Mouse (Mus musculus) kidney, embryonic 15.5 days (tissue): Measurements from ENCODE around the gene Bod1. TPM values are rescaled to one million over a fixed set of nuclear protein-coding genes. Genes with fewer than 3 reads are reported as not detected.

Source experiments
- ATAC-seq: fragments of 200-750 bp; cut with Nextera tagmentation; replicated peaks from 2 replicates; pipeline ENCODE4 v1.8.0; 2017; ENCODE audit warnings: moderate TSS enrichment; ENCODE audit not compliant: low FRiP score
- H3K27ac ChIP-seq: fragments of 300-500 bp; sonication (generic); 2 replicates; pipeline ENCODE4 v1.5.1; 2015; ENCODE audit warnings: mild to moderate bottlenecking, inconsistent platforms
- H3K27me3 ChIP-seq: fragments of 300-500 bp; sonication (generic); 2 replicates; pipeline ENCODE4 v1.6.1; 2015; ENCODE audit warnings: inconsistent platforms
- H3K36me3 ChIP-seq: fragments of 300-500 bp; sonication (generic); 2 replicates; pipeline ENCODE4 v1.6.1; 2015; ENCODE audit warnings: inconsistent platforms
- H3K4me1 ChIP-seq: fragments of 300-500 bp; sonication (generic); 2 replicates; pipeline ENCODE4 v1.6.1; 2015; ENCODE audit warnings: inconsistent platforms
- H3K4me2 ChIP-seq: fragments of 300-500 bp; sonication (generic); 2 replicates; pipeline ENCODE4 v1.6.1; 2015; ENCODE audit warnings: moderate library complexity, mild to moderate bottlenecking, inconsistent platforms
- H3K4me3 ChIP-seq: fragments of 300-500 bp; sonication (generic); replicated peaks from 2 replicates; pipeline ENCODE4 v1.5.1; 2015; ENCODE audit warnings: mild to moderate bottlenecking, inconsistent platforms
- H3K9ac ChIP-seq: fragments of 300-500 bp; sonication (generic); 2 replicates; pipeline ENCODE4 v1.6.1; 2015; ENCODE audit warnings: mild to moderate bottlenecking, inconsistent platforms
- H3K9me3 ChIP-seq: fragments of 300-500 bp; sonication (generic); replicated peaks from 2 replicates; pipeline ENCODE4 v1.6.1; 2016; ENCODE audit warnings: inconsistent platforms
- WGBS: fragments of 180-500 bp; shearing (Covaris S2); methylation state at CpG from one replicate; pipeline ENCODE4 v1.1.7; 2015; ENCODE audit warnings: mixed read lengths; 5-methylcytosine and 5-hydroxymethylcytosine counted together
- polyA plus RNA-seq: library from polyadenylated mRNA; unstranded; fragments of >200 nt; fragmentation: Nextera tagmentation; extraction: Ambion mirVana; gene quantifications from 2 replicates; pipeline ENCODE4 v1.2.1, GENCODE M21; 2015

Gene Bod1
- 84.9 and 86.8 TPM in 2 replicates for polyA plus RNA-seq

GRCm38 (mm10) chr11:31671354-31672169 is at the start of gene Bod1:
Bod1 (minus strand) TSS chr11:31671885.
- Histone ChIP-seq H3K9me3 (no peaks in the 10 kb centered on the region), H3K36me3 (peaks cover 36% of the 10 kb centered on the region), H3K4me1 (peaks cover 13% of the 10 kb centered on the region), H3K4me3 (peak within 1 kb of the TSS; percentile 96), H3K27me3 (no peaks in the 10 kb centered on the region), H3K4me2 (peak within 1 kb of the TSS; percentile 68), H3K9ac (peak within 1 kb of the TSS; percentile 95), H3K27ac (peak within 1 kb of the TSS; percentile 52; the same call in 1 of the 2 replicates)
- WGBS = 0% methylated on average over 72 of the region's 76 CpGs
- ATAC-seq = peak; percentile 98

GRCm38 (mm10) chr11:31719090-31719489 is 47.4 kb upstream of the Bod1 start:
- Histone ChIP-seq H3K9me3 (no peaks in the 10 kb centered on the region), H3K27ac (no peak overlapping the region), H3K36me3 (no peaks in the 10 kb centered on the region), H3K27me3 (no peaks in the 10 kb centered on the region), H3K9ac (no peak overlapping the region), H3K4me1 (peaks cover 1% of the 10 kb centered on the region; the same call in 1 of the 2 replicates), H3K4me3 (no peak overlapping the region), H3K4me2 (no peak overlapping the region)
- no peak for ATAC-seq
- 91% methylated on average over 4 of the region's 4 CpGs for WGBS

GRCm38 (mm10) chr11:31717926-31718735 is 46.4 kb upstream of the Bod1 start:
- Histone ChIP-seq H3K27ac (no peak overlapping the region), H3K9ac (no peak overlapping the region), H3K36me3 (no peaks in the 10 kb centered on the region), H3K4me3 (no peak overlapping the region), H3K4me2 (no peak overlapping the region), H3K9me3 (no peaks in the 10 kb centered on the region), H3K27me3 (no peaks in the 10 kb centered on the region), H3K4me1 (peaks cover 11% of the 10 kb centered on the region)
- no peak for ATAC-seq
- WGBS = 55% methylated on average over 4 of the region's 4 CpGs

GRCm38 (mm10) chr11:31713641-31714121 is 42.0 kb upstream of the Bod1 start:
- ATAC-seq = peak; percentile 76

GRCm38 (mm10) chr11:31713116-31713515 is 41.4 kb upstream of the Bod1 start:
- 0 out of 2 replicates have a peak overlapping the region, but pooled peaks have one; percentile 18 for H3K27ac ChIP-seq
- no peaks in the 10 kb centered on the region for H3K36me3 ChIP-seq
- no peaks in the 10 kb centered on the region for H3K27me3 ChIP-seq
- H3K4me3 ChIP-seq = no peak overlapping the region
- ATAC-seq = no peak
- no peak overlapping the region for H3K4me2 ChIP-seq
- no peaks in the 10 kb centered on the region for H3K9me3 ChIP-seq
- H3K9ac ChIP-seq = no peak overlapping the region
- WGBS = 68% methylated on average over 8 of the region's 8 CpGs
- peaks cover 17% of the 10 kb centered on the region for H3K4me1 ChIP-seq

More at GRCm38 (mm10) chr11:31713641-31714121, 42.0 kb upstream of the Bod1 start:
- Histone ChIP-seq H3K27me3 (no peaks in the 10 kb centered on the region), H3K4me1 (peaks cover 17% of the 10 kb centered on the region), H3K4me2 (no peak overlapping the region), H3K27ac (0 out of 2 replicates have a peak overlapping the region, but pooled peaks have one; percentile 18), H3K9ac (no peak overlapping the region), H3K36me3 (no peaks in the 10 kb centered on the region), H3K4me3 (no peak overlapping the region), H3K9me3 (no peaks in the 10 kb centered on the region)
- 67% methylated on average over 6 of the region's 6 CpGs for WGBS

- H3K9ac ChIP-seq = no peak overlapping the region
- peaks cover 4% of the 10 kb centered on the region; the same call in 1 of the 2 replicates for H3K4me1 ChIP-seq
- no peak overlapping the region for H3K27ac ChIP-seq
- no peak overlapping the region for H3K4me2 ChIP-seq
- H3K9me3 ChIP-seq = peaks cover 4% of the 10 kb centered on the region; the same call in 1 of the 2 replicates
- ATAC-seq = no peak
- no peaks in the 10 kb centered on the region for H3K27me3 ChIP-seq
- no peak overlapping the region for H3K4me3 ChIP-seq
- H3K36me3 ChIP-seq = no peaks in the 10 kb centered on the region
Measured at GRCm38 (mm10) chr11:31707771-31708170, 36.1 kb upstream of the Bod1 start.

GRCm38 (mm10) chr11:31703173-31703572 is 31.5 kb upstream of the Bod1 start:
- 77% methylated on average over 8 of the region's 8 CpGs for WGBS
- H3K9me3 ChIP-seq = peaks cover 4% of the 10 kb centered on the region; the same call in 1 of the 2 replicates
- no peak overlapping the region for H3K27ac ChIP-seq
- H3K36me3 ChIP-seq = no peaks in the 10 kb centered on the region
- no peak overlapping the region for H3K4me3 ChIP-seq
- H3K4me2 ChIP-seq = no peak overlapping the region
- 0 out of 2 replicates have a peak, but pooled peaks cover 5% of the 10 kb centered on the region for H3K4me1 ChIP-seq
- no peaks in the 10 kb centered on the region for H3K27me3 ChIP-seq
- no peak overlapping the region for H3K9ac ChIP-seq
- ATAC-seq = no peak

- Histone ChIP-seq H3K9me3 (no peaks in the 10 kb centered on the region), H3K9ac (no peak overlapping the region), H3K27me3 (no peaks in the 10 kb centered on the region), H3K4me1 (0 out of 2 replicates have a peak, but pooled peaks cover 5% of the 10 kb centered on the region), H3K36me3 (no peaks in the 10 kb centered on the region), H3K27ac (no peak overlapping the region), H3K4me3 (no peak overlapping the region), H3K4me2 (no peak overlapping the region)
- WGBS = 80% methylated on average over 3 of the region's 3 CpGs
- ATAC-seq = no peak
Measured at GRCm38 (mm10) chr11:31701901-31702300, 30.2 kb upstream of the Bod1 start.

GRCm38 (mm10) chr11:31699502-31699901 is 27.8 kb upstream of the Bod1 start:
- H3K36me3 ChIP-seq = no peaks in the 10 kb centered on the region
- ATAC-seq = no peak
- no peaks in the 10 kb centered on the region for H3K27me3 ChIP-seq
- no peak overlapping the region for H3K27ac ChIP-seq
- no peak overlapping the region for H3K9ac ChIP-seq
- H3K4me1 ChIP-seq = 0 out of 2 replicates have a peak, but pooled peaks cover 5% of the 10 kb centered on the region
- WGBS = 60% methylated on average over 3 of the region's 3 CpGs
- no peak overlapping the region for H3K4me2 ChIP-seq
- H3K9me3 ChIP-seq = no peaks in the 10 kb centered on the region
- no peak overlapping the region for H3K4me3 ChIP-seq

GRCm38 (mm10) chr11:31694801-31695200 is 23.1 kb upstream of the Bod1 start:
- Histone ChIP-seq H3K9me3 (0 out of 2 replicates have a peak, but pooled peaks cover 3% of the 10 kb centered on the region), H3K4me2 (no peak overlapping the region), H3K27me3 (no peaks in the 10 kb centered on the region), H3K27ac (no peak overlapping the region), H3K36me3 (no peaks in the 10 kb centered on the region), H3K4me1 (peaks cover 4% of the 10 kb centered on the region; the same call in 1 of the 2 replicates), H3K4me3 (no peak overlapping the region), H3K9ac (no peak overlapping the region)
- no peak for ATAC-seq
- WGBS = 81% methylated on average over 4 of the region's 4 CpGs

GRCm38 (mm10) chr11:31694109-31694508 is 22.4 kb upstream of the Bod1 start:
- no peak for ATAC-seq
- no peak overlapping the region for H3K27ac ChIP-seq
- no peak overlapping the region for H3K4me2 ChIP-seq
- H3K9ac ChIP-seq = no peak overlapping the region
- WGBS = 93% methylated on average over 1 of the region's 1 CpGs
- no peaks in the 10 kb centered on the region for H3K36me3 ChIP-seq
- 0 out of 2 replicates have a peak, but pooled peaks cover 3% of the 10 kb centered on the region for H3K9me3 ChIP-seq
- no peaks in the 10 kb centered on the region for H3K27me3 ChIP-seq
- no peak overlapping the region for H3K4me3 ChIP-seq
- peaks cover 10% of the 10 kb centered on the region for H3K4me1 ChIP-seq
